Mouse (Mus musculus) c-Kit-positive CD71-negative TER-119-negative erythroid progenitor cells, embryonic 14.5 days (primary cell): ENCODE results near the gene Hrh3.
A peak's percentile ranks its signal among the peaks of the same experiment; 100 is the strongest.

Experiments used
- DNase-seq: peaks from one replicate; pipeline ENCODE4 v3.0.0-alpha.2; 2013; ENCODE audit warnings: low read depth

The Hrh3 gene

DNA sequence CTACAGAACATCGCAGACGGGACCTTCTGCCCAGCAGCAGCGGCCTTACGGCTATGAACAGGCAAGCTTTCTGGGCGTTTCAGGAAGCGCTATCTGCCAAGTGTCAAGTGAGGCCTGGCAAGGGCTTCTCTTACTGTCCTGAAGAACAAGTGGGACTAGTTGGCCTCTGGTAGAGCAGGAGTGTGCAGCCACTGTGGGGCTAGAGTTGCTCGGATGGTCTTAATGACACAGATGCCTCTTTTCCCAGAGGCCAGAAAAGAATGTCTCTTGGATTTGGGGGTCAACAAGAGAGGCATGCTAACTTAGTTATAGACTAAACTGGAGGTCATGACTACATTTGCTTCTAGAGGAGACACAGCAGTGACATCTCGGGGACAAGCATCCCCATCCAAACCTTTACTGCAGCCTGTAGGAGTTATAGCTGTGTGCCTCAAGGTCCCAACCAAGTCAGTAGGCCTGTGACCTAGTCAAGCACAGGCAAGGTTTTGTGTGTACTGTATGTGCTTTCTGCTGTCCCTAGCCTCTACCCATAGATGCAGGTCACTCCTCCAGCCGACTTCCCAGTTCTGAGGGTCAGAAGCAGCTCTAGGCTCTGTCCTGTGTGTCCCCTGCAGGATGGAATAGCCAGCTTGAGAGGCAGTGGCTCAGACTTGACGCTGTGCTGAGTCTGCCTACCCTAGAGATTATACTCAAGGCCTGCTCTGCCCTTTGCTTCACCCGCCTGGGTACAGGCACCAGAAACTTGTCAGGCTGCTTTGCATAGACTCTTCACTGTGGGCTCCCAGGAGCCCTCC is 40.8 kb downstream of the Hrh3 start:
- DNase-seq = no peak

DNA sequence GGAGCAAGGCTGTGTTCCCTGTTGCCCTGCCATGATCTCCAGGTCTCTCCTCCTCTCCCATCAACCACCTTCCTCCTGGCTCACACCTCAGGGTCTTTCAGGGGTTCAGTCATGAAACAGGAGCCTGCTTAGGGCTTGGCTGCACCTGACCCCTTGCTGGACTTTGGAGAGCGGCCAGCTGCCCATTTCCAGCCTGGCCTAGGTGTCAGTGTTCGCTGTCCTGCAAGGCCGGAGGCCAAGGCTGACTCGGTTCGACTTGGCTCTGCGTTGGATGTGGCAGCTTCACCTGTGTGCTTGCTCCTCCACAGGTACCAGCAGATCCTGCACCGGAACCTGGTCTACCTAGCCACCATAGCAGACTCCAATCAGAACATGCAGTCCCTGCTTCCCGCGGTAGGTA is 51.3 kb downstream of the Hrh3 start:
- DNase-seq = no peak

DNA sequence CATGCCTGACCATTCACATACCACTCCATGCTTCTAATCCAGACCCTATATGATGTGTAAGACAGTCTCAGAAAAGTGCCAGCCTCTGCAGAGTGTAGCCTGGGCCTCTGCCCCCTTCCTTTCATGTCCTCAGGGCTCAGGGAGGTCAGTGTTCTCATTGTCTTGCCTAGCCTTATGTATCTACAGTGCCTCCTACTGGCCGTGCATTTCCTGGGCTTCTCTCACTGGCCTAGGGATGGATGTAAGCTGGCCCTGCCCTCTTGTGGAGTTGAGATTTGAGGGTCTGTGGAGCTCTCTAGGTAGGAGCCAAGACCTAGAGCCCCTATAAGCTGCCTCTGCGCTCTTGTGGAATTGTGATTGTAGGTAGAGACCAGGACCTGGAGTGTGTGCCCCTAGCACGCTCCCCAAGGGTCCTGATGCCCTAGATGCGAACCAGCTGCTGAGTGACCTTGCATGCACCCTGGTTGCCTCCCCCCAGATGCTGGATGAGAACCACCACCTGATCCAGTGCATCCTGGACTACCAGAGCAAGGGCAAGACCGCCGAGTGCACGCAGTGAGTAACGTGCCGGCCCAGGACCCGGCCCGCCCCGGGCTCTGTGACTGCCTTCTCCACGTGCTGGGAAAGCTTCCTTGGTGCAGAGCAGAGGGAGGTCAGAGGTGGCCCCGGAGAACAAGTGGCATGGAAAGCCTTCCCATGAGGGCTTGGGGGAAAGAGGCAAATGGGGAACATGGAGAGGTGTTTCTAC is 52.1 kb downstream of the Hrh3 start:
- no peak for DNase-seq

DNA sequence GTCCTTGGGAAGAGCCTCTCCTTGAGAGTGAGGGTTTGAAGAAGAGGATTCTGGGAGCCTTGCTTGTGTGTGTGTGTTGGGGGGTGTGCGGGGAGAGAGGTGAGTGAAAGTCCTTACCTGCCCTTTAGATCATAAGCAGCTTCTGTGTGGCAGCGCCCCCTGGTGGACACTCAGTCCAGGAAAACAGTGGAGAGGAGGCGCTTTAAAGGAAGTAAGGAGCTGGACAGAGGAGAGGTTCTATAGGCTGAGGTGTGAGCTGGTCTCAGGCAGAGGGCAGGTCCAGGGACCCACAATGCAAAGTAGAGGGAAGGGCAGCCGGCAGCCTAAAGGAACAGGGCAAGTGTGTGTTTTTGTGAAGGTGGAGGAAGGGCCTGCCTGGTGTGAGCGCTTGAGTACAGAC is 53.3 kb downstream of the Hrh3 start:
- peak; percentile 70 for DNase-seq
